Mouse (Mus musculus): ENCODE measurements around the gene Rbm3.
"Not testable (repeated sequence)": the region's sequence is repeated elsewhere in the genome, so short reads cannot be mapped to it uniquely, and the experiment has no call there.

Gene Rbm3

GRCm38 (mm10) chrX:8132017-8132976 is 13.4 kb downstream of the Rbm3 start, which contains the start of gene Wdr13:
Gene Wdr13, minus strand, starts transcription at chrX:8132892.
- in situ Hi-C loops (cut with MboI; ENCODE audit: unreplicated experiment in 2 of 2), result no loop called here

DNA sequence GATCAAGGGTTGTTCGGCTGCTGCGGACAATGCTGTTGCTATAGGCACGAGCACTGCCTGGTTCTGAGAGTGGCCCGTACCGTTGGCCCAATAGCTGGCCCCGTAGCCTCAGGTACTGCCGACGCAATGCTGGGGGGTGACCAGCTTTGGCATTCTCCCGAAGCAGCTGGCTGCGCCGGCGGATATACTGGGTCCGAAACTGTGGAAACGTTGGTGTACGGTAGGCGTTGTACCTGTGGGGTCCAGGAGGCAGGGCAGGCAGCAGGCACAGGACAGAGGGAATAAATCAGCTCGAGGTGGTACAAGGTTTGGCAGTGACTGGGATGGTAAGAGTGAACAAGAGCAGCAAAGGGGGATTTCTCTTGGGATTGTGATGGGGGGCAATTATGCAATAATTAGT is 14.3 kb downstream of the Rbm3 start:
- in situ Hi-C loops (cut with MboI; ENCODE audit: unreplicated experiment in 2 of 2), result no loop called here

DNA sequence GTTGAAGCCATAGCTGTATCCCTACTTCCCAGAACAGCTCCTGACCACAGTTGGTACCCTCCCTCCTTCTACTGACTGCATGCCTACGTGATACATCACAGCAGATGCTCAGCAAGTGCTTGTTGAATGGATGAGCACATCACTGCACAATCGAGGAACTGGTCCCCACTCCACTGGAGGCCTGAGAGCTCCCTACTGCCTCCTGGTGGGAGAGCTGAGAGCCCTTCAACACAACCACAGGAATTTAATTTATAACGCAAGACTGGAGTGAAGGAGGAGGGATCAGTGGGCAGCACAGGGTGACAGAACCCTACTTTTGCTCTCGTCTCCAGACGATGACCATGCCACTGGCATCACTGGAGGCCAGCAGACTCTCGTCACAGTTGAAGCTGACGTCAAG is 20.4 kb downstream of the Rbm3 start:
- in situ Hi-C loops (cut with MboI; ENCODE audit: unreplicated experiment in 2 of 2), result no loop called here

DNA sequence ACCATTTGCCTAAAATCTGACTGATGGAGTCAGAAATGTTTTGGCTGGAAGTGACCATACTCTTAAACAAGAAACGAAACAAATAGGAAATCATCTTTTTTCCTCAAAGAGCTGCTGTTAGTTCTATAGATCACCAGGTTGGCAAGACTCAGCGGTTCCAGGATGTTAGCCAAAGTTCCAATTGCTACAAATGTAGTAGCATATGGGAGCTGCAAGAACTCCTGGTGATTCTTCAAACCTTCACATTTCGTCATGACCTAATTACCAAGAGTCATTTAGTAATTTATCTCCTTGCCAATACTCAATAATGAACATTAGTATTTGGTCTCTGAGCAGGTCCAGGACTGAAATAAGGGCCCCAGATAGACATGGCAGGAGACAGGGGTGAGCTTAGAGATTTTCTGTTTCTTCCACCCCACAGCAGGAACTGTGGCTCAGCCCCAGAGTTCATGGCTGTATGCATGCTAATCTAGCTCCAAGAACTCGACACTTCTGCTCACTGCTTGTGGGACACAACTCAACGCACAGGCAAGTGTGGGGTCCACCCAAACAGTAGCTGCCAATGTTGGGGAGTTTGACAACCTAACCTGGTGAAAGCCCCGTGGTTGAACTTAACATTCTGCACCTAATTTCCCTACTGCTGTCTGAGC is 21.7 kb downstream of the Rbm3 start:
- in situ Hi-C loops (cut with MboI; ENCODE audit: unreplicated experiment in 2 of 2), result loop anchor here in 1 of 2 experiments (25.0 kb wide), 1 partner anchor 212 kb away; the partner anchor contains the start of genes Gm10490, Gm10491 and Pcsk1n

DNA sequence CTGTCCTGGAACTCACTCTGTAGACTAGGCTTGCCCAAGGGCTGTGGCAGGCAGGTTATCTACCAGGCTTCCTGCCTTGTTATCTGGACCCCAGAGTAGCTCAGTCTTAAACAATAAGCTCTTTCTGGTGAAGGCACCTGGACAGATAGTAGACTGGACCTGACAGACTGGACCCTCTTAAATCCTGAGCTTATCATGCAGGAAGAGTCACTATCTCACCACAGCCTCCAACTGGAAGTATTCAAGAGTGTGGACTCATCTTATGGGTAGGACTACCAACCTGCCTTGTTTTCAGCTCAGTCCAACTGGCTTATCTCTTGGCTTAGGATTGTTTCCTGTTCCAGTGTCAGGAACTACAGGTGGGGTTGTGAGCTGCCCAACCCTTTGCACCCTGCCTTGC is 28.4 kb downstream of the Rbm3 start:
- in situ Hi-C loops (cut with MboI; ENCODE audit: unreplicated experiment in 2 of 2), result loop anchor here in 1 of 2 experiments (25.0 kb wide), 1 partner anchor 205 kb away; the partner anchor contains the start of genes Gm10490, Gm10491 and Pcsk1n

DNA sequence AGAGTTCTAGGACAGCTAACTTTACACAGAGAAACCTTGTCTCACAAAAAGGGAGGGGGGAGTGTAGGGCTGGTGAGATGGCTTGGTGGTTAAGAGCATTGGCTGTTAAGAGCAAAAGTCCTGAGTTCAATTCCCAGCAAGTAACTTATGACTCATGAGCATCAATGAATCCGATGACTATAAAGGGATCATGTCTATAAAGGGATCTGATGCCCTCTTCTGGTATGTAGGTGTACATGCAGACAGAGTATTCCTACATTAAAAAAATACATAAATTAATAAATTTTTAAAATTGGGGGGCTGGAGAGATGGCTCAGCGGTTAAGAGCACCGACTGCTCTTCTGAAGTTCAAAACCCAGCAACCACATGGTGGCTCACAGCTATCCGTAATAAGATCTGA is 30.4 kb downstream of the Rbm3 start:
- in situ Hi-C loops (cut with MboI; ENCODE audit: unreplicated experiment in 2 of 2), result loop anchor here in 1 of 2 experiments (25.0 kb wide), 1 partner anchor 203 kb away; the partner anchor contains the start of genes Gm10490, Gm10491 and Pcsk1n

GRCm38 (mm10) chrX:8105019-8105418 is 40.7 kb downstream of the Rbm3 start:
- in situ Hi-C loops (cut with MboI; ENCODE audit: unreplicated experiment in 2 of 2), result loop anchor here (5.0 to 25.0 kb wide), 2 partner anchors 193 kb away; partner anchors contain the start of genes Gm10490 (in 1 of the 2), Gm10491 (in 1 of the 2) and Pcsk1n (in 1 of the 2)

DNA sequence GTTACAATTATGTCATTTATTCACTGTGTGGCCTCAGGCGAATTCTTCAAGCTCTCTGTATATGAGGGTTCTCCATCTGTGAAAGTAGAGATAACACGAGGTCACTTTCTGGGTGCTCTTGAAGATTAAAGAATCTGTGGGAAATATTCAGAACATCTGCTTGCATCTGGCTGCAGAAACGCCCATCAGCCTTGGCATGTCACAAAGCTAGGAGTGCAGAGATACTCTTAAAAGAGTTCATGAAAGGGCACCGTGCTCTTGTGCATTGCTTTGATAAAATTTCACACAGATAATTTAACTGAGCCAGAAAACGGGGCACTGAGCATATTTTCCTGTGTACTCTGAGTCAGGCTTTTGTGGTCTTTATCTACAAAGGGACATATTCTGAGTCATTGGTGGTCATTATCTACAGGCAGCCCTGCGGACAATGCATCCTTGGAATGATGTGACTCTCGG is 43.4 kb downstream of the Rbm3 start:
- in situ Hi-C loops (cut with MboI; ENCODE audit: unreplicated experiment in 2 of 2), result loop anchor here in 1 of 2 experiments (25.0 kb wide), 1 partner anchor 190 kb away; the partner anchor contains the start of genes Gm10490, Gm10491 and Pcsk1n

GRCm38 (mm10) chrX:8101017-8101416 is 44.7 kb downstream of the Rbm3 start:
- in situ Hi-C loops (cut with MboI; ENCODE audit: unreplicated experiment in 2 of 2), result loop anchor here in 1 of 2 experiments (25.0 kb wide), 1 partner anchor 189 kb away; the partner anchor contains the start of genes Gm10490, Gm10491 and Pcsk1n

DNA sequence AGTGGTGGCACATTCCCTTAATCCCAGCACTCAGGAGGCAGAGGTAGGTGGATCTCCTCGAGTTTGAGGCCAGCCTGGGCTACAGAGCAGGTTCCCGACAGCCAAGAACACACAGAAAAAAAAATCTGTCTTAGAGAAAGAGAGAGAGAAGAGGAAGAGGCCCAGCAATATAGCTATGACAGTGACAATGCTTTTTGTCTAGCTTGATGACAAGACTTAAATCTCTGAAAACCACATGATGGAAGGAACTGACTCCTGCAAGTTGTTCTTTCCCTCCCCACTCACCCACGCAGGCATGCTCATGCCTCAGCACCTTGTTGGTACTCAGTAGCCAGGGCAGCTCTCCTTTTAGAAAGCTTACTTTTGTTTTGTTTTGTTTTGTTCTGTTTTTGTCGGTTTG is 46.2 kb downstream of the Rbm3 start:
- in situ Hi-C loops (cut with MboI; ENCODE audit: unreplicated experiment in 2 of 2), result no loop called here

DNA sequence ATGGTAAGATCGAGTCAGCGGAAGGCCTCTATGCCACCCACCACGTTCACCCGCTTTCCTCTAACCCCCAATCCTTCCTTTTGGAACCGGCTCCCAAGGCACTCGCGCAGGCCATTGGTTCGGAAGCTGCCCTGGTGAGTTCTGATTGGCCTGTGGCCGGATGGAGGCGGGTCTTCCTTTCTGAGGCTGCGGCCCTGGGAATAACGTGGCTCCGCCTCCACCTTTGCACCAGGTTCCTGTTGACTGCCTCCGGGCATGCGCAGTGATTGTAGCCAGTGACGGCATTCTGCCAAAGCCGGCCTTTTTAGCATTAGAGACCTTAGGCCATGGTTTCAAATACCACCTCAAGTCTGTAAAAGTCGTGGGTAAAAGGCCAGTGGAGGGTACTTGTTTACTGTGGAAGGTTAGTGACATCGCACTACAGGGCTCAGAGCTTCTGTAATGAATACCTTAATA is 48.9 kb downstream of the Rbm3 start:
- in situ Hi-C loops (cut with MboI; ENCODE audit: unreplicated experiment in 2 of 2), result no loop called here

DNA sequence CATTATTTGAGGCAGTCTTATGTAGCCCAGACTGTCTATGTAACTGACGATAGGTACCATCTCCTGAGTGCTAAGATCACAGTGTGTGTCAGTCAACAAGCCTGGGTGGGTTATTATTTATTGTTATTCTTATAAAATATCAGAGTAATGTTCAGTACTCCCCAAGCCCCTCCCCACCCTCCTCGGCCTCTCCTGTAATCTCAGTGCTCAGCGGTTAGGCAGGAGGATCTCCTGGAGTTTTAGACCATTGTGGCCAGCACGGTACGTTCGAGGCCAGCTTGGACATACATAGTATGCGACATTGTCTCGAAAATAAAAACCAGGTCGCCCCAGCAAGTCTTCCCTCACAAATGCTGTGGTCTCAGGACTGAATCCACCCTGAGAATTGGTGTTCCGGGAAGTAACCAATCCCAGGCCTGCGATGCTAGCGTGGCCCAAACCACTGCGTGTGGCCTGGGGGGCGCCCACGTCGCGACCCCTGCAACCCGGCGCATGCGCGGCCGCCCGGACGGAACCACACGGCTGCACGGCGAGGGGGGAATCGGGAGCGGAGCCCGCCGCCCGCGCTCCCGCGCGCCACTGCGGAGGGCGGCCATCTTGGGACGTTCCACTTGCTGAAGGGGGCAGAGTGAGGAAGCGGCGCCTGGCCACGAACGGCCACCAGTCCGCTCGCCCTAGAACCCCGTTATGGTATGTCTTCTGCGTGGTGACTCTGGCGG is 49.5 kb downstream of the Rbm3 start:
- in situ Hi-C loops (cut with MboI; ENCODE audit: unreplicated experiment in 2 of 2), result not testable (repeated sequence)

DNA sequence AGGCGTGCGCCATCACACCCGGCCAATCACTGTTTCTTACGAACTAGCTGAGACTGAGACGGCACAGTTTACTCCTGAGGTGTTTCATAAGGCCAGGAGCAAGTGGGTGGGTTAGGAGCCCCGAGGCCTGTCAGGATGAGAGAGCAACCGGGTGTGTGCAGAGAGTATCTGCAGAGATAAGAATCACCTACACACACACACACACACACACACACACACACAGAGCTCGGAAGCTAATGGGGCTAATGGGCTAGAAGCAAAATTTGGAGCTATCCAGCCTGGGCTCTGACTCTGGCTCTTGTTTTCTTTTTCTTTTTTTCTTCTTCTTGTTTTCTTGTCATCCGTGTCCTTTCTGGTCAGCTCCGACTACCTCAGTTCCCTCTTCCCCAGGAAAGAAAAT is 50.1 kb downstream of the Rbm3 start:
- in situ Hi-C loops (cut with MboI; ENCODE audit: unreplicated experiment in 2 of 2), result no loop called here

DNA sequence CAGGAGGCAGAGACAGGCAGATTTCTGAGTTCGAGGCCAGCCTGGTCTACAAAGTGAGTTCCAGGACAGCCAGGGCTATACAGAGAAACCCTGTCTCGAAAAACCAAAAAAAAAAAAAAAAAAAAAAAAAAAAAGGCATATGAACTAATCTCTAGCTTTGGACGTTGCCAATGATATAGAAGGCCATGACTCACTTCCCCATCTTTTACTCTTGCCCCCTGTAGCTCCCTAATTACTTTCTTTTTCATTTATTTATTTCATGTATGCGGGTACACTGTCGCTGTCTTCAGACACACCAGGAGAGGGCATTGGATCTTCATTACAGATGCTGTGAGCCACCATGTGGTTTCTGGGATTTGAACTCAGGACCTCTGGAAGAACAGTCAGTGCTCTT is 54.7 kb downstream of the Rbm3 start:
- in situ Hi-C loops (cut with MboI; ENCODE audit: unreplicated experiment in 2 of 2), result not testable (repeated sequence)

- in situ Hi-C loops (cut with MboI; ENCODE audit: unreplicated experiment in 2 of 2), result no loop called here
These were observed 55.2 kb downstream of the Rbm3 start, which contains the start of gene Was for GRCm38 (mm10) chrX:8090346-8090953. Gene Was, minus strand, starts transcription at chrX:8090498.

DNA sequence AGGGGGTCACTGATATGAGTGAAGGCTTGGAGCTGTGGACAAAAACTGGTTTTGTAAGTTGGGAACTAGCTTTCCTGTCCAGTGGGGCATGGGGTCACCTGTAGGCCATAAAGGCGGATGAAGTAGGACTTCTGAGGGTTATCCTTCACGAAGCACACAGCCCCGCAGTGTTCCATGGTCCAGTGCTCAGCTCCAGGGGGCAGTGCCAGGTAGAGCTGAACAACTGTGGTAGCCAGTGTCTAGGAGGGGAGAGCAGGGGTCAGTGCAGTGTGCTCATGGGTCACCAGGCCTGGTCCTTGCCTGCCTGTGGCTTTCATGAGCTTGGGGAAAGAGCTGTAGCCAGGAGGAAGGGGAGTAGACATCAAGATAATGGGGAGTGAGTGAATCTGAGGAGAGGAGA is 55.9 kb downstream of the Rbm3 start:
- in situ Hi-C loops (cut with MboI; ENCODE audit: unreplicated experiment in 2 of 2), result no loop called here

Data from v-Abl transformed pro-B cells (cell line).